Mouse (Mus musculus) hindlimb bud, embryonic 11.5 days (tissue): ENCODE measurements at regions not wholly inside any gene's neighbourhood (a gene's known extent, or its start where the extent isn't known, plus 50 kb on each side); places are given as distances from the start of the nearest gene placed in this dataset.

ENCODE experiments used
- DNase-seq: peaks from one replicate; pipeline ENCODE4 v3.0.0-alpha.2; 2012; ENCODE audit warnings: low read depth, low spot score; ENCODE audit errors: extremely low spot score

- DNase-seq = no peak
These were observed 114.7 kb upstream of the Tle3 start for GRCm38 (mm10) chr9:61257488-61257887.

GRCm38 (mm10) chr9:61258100-61258499 lies 114.1 kb upstream of the Tle3 start:
- no peak for DNase-seq

GRCm38 (mm10) chr9:61259421-61260174 lies 112.6 kb upstream of the Tle3 start:
- no peak for DNase-seq

GRCm38 (mm10) chr9:61261263-61261662 lies 110.9 kb upstream of the Tle3 start:
- DNase-seq = no peak

- no peak for DNase-seq
These were observed 110.3 kb upstream of the Tle3 start for GRCm38 (mm10) chr9:61261739-61262333.

- no peak for DNase-seq
These were observed 108.8 kb upstream of the Tle3 start for GRCm38 (mm10) chr9:61263335-61263734.

DNA sequence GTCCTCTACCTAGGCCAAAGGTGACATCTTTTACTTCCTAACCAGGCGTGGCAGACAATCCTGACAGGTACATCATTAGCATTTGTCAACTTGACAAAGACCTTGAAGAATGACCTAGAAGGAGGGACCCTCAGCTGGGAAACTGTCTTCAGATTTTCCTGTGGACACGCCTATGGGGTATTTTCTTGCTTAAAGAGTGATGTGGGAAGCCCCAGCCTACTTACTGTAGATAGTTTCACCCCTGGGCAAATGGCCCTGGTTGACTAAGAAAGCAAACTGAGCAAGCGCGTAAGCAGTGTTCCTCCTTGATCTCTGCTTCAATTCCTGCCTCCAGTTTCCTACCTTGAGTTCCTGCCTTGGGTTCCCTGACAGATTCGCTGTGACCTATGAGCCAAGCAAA lies 106.7 kb upstream of the Tle3 start:
- DNase-seq = no peak

DNA sequence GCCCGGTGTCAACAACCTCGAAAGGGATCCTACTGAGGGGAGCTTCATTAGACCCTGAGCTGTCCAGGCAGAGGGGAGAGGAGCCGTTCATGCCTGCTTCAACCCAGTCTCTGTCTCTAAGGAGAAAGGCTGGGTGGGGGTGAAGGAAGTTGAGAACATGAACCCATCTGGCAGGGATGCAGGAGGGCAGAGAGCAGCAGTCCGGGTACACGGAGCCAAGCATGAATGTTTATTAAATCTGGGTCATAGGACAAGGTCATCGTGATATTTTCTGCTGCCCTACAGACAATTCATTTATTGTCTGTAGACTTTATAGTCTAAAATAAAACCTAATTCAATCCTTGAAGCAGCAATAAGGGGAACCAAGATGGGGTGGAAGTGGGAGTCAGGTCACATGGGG lies 105.2 kb upstream of the Tle3 start:
- no peak for DNase-seq

- no peak for DNase-seq
These were observed 104.6 kb upstream of the Tle3 start for GRCm38 (mm10) chr9:61267541-61267940.

DNA sequence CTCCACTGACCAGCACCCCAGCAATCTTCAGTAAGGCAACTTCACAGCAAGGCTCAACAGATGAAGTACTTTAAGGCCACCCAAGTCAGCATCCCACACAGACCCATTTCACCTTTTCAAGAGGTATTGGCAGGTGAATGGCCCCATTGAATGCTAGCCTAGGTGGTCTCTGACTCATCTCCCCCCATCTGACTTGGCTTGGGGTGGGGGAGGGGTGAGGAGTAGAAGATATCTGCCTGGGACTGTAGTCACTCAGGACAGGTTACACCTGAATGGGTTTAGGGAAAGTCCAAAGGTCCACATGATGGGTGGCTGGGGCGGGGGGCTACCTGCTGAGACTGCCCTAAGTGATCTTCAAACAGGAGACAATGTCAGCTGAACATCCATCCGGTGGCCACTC lies 104.0 kb upstream of the Tle3 start:
- no peak for DNase-seq

GRCm38 (mm10) chr9:61268681-61269080 lies 103.5 kb upstream of the Tle3 start:
- no peak for DNase-seq

- no peak for DNase-seq
These were observed 102.9 kb upstream of the Tle3 start for GRCm38 (mm10) chr9:61269151-61269870.

DNA sequence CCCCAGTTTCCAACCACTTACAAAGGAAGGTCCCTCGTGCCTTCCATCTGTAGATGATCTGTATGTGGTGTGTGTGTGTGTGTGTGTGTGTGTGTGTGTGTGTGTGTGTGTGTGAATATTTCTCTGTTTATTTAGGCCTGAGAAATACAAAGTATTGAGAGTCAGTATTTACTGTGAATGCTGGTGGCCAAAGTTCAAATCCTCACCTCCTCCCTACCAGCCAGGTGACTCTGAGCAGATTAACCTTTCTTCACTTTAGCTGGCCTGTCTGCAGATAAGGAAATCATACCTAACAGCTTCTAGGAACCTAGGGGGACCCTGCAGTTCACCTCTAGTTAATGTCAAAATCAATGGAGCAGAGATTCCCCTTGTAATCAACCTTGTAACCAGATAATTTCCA lies 100.9 kb upstream of the Tle3 start:
- DNase-seq = no peak

- no peak for DNase-seq
These were observed 100.3 kb upstream of the Tle3 start for GRCm38 (mm10) chr9:61271769-61272352.

- no peak for DNase-seq
These were observed 98.1 kb upstream of the Tle3 start for GRCm38 (mm10) chr9:61274020-61274419.

DNA sequence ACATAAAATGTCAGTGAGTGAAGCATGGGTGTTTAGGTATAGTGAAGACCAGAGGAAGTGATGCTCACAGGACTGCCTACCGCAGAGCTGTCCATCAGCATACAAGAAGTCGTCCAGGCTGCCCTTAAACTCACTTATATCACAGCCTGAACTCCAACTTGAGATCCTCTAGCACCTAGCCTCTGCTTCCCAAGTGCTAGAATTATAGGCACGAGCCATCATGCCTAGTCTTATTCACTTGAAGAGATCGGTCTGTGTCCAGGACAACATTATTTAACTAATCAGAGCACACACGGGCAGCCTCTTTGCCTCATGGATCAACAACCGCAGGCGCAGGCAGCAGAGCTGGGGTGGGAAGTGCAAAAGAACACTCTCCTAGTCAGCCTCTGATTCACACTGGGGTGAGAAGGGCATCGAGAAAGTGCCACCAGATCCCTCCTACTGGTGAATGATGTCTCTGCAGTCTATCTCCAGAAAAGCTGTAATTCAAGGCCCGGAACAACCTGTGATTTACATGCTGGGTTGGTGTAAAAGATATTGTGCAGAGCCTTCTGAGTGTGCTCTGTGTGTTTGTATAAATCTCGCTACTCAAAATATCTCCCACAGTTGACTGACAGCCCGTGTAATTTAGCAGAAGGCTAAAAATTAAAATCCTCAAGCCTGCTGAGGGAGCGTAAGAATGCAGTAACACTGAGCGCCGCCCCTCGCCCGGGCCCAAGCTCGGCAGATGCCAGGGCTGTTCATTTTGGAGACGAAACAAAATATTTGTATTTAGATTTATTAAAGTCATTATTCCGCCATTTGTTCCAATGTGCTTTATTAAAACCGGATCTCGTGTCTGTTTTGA lies 94.6 kb upstream of the Tle3 start:
- peak; percentile 73 for DNase-seq

DNA sequence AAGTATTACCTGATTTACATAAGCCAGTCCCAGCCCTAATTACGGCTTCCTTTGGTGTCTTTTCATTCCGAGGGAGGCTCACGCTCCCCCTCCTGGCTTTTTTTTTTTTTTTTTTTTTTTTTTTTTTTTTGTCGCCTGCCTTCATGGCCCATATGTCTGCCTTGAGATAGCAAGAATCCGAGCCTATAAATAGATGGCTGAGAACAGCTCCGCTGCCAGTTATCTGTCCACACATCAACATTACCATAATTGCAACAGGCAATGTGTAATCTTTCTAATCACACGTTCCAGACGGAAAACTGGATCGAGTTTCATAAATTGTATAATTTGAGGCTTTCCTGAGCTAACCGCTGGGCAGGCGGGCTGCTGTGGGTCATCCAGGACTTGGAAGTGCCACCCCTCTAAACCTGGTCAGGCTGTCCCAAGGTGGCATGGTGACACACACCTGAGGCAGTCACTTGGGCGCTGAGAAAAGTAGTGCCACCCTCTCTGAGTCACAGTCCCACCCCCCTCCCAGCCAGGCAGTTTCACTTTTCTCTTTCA lies 93.9 kb upstream of the Tle3 start:
- no peak for DNase-seq

- DNase-seq = no peak
These were observed 93.1 kb upstream of the Tle3 start for GRCm38 (mm10) chr9:61279044-61279543.

GRCm38 (mm10) chr9:61280856-61281582 lies 91.1 kb upstream of the Tle3 start:
- no peak for DNase-seq

DNA sequence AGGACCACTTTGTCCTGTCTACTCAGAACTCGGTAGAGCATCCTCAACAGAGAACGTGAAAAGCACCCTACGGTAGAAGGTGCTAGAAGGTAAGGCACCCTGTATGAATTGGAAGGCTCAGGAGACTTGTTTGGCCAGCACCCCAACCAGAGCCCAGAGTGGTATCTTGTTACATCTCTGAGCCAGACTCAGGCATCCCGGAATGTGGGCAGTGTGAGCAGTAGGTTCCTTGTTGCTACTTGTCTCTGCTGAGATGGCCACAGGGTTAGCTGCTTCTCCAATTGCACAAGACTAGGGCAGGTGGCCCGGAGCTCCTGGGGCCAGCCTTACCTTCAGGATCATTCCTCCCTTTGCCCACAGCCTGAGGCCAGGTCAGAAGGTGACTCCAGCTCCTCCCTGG lies 88.9 kb upstream of the Tle3 start:
- no peak for DNase-seq
